Mouse (Mus musculus) CH12.LX (cell line): ENCODE results near the gene Irf8.

ENCODE experiments used
- CHD2 ChIP-seq: IDR thresholded peaks from 2 replicates; pipeline ENCODE4 v1.6.1; 2011; ENCODE audit warnings: low read length, improper control_type of control experiment
- CTCF ChIP-seq, 2 experiments: IDR thresholded peaks in 1 of 2; conservative IDR thresholded peaks in 1 of 2; 2 replicates each; pipeline ENCODE4 v1.5.1; 2011 to 2012; ENCODE audit warnings: low read depth in 2 of 2, low read length in 2 of 2, improper control_type of control experiment in 1 of 2, inconsistent platforms in 1 of 2, mild to moderate bottlenecking in 1 of 2, moderate library complexity in 1 of 2
- EP300 ChIP-seq: IDR thresholded peaks from 2 replicates; pipeline ENCODE4 v1.6.1; 2011; ENCODE audit warnings: low read length, improper control_type of control experiment
- MAZ ChIP-seq: IDR thresholded peaks from 2 replicates; pipeline ENCODE4 v1.6.1; 2012; ENCODE audit warnings: low read depth, mild to moderate bottlenecking, inconsistent platforms, low read length, improper control_type of control experiment, moderate library complexity
- UBTF ChIP-seq: IDR thresholded peaks from 2 replicates; pipeline ENCODE4 v1.6.1; 2012; ENCODE audit warnings: low read depth, mild to moderate bottlenecking, inconsistent platforms, low read length, improper control_type of control experiment, moderate library complexity
- ZNF384 ChIP-seq: IDR thresholded peaks from 2 replicates; pipeline ENCODE4 v1.6.1; 2012; ENCODE audit warnings: low read depth, low read length, improper control_type of control experiment, inconsistent platforms

GRCm38 (mm10) chr8:120795944-120796635, 59.9 kb downstream of the Irf8 start:
- TF ChIP-seq MAZ (no peak), CTCF (conservative IDR thresholded peaks at IDR 0.05 in 1 of 2, IDR thresholded peaks at IDR 0.05 in 1 of 2; ENCODE audit: low read depth in 2 of 2, low read length in 2 of 2) (peak; percentile 70 to 98), EP300 (no peak), ZNF384 (no peak), UBTF (no peak), CHD2 (no peak)
